Mouse (Mus musculus): Measurements from ENCODE around the gene Malsu1. TPM values are rescaled to one million over a fixed set of nuclear protein-coding genes. Genes with fewer than 3 reads are reported as not detected.

Gene Malsu1
- total RNA-seq (2023), result 10 to 100 TPM; 16.1 to 20.9 TPM

DNA sequence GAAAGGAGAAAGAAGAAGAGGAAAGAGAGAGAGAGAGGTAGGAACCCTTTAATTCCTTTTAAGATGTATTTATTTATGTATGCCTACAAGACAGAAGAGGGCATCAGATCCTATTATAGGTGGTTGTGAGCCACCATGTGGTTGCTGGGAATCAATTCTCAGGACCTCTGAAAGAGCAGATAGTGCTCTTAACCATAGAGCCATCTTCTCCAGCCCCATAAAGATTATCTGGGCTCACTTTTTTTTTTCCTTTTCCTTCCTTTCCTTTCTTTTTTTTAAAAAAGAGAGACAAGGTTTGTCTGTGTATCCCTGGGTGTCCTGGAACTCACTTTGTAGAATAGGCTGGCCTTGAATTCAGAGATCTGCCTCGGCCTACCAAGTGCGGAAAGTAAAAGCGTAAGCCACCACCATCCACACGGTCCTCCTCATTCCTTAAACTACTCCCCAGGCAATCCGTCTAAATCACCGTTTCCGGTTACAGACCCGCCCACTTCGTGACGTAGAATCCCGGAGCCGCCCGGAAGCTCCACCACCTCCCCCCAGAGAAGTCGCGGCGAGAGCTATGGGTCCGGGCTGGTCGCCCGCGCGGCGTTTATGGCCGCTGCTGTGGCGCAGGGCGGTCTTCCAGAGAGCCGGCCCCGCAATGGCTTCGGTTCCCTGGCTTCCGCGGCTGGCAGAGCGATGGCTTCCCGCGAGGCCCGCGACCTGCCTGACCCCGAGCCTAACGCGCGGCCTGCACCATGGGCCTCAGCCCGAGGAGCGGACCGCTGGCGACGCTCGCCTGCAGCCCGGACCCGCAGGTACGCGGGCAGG is at the start of gene Malsu1:
TSS of gene Malsu1 (plus strand) at position 492 of the 813 bp plus-strand sequence.

DNA sequence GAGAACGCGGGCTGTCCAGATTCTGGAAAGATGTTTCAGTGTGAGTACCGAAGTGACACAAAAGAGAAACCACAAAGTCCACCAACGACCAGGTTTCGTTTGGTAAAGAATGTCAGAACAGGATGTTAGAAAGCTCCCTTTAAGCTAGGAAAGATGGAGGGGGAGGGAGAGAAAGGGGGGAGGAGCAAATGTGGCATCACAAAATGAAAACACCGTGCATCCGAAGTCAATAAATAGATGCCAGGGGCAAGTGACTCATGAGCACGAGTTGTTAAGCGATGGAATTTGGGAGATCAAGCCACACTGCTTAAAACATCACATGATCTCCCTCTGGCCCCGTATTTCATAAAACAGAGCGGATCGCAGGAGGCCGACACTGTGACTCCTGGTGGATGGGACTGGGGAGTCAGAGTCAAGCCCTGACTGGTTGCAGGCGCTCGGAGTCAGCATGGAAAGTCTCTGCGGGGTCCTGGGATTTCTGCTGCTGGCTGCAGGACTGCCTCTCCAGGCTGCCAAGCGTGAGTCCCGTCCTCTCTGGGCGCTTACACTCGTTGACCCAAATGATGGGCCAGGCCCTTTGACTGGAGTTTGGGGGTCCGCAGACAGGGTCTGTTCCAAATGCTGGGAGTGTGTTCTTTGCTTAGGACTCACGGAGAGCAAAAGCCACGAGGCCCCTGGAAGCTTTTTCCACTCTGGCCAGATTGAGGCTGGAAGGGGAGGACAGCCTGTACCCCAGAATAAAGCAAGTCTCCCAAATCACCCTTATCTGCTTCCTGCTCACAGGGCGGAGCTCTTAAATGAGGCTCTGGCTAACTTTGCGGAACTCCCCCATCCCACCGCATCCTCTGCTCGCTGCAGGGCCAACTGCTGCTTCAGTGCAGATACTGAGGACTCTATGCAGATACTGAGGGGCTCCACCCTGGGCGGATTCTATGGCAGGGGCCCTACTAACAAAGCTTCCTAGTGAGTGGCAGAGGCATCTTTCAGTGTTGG is 37.0 kb upstream of the Malsu1 start, which contains the start of gene Gpnmb:
TSS of gene Gpnmb (plus strand) at position 272 of the 993 bp plus-strand sequence.

Other genes with a start within 250 kb of the Malsu1 start
- gene Tmem176a, start 232.9 kb upstream of the Malsu1 start, total RNA-seq (2023), result 10 to 100 TPM in 1 of 2 experiments, 1 to 10 TPM in 1; 5.1 to 14.1 TPM
- 10 to 100 TPM; 20.6 to 27.0 TPM for gene Tmem176b, start 232.3 kb upstream of the Malsu1 start, total RNA-seq (2023)
- not detected for gene Aoc1, start 200.9 kb upstream of the Malsu1 start, total RNA-seq (2023)
- gene 1600015I10Rik, start 143.9 kb upstream of the Malsu1 start, total RNA-seq (2023), result not detected
- not detected for gene Doxl2, start 98.8 kb upstream of the Malsu1 start, total RNA-seq (2023)
- gene Svs1, start 86.9 kb upstream of the Malsu1 start, total RNA-seq (2023), result not detected
- gene Gpnmb, start 37.2 kb upstream of the Malsu1 start, total RNA-seq (2023), result under 1 TPM; 0.24 to 0.61 TPM
- under 1 TPM in 1 of 2 experiments, not detected in 1; 0.13 TPM for gene Igf2bp3, start 141.2 kb downstream of the Malsu1 start, total RNA-seq (2023)
- gene Tra2a, start 190.2 kb downstream of the Malsu1 start, total RNA-seq (2023), result 100 to 1,000 TPM; 146 to 170 TPM
- gene Ccdc126, start 245.5 kb downstream of the Malsu1 start, total RNA-seq (2023), result 10 to 100 TPM; 16.8 to 17.8 TPM

Data from neutrophil, adult 83 days (primary cell).